In the genomic region with DNA sequence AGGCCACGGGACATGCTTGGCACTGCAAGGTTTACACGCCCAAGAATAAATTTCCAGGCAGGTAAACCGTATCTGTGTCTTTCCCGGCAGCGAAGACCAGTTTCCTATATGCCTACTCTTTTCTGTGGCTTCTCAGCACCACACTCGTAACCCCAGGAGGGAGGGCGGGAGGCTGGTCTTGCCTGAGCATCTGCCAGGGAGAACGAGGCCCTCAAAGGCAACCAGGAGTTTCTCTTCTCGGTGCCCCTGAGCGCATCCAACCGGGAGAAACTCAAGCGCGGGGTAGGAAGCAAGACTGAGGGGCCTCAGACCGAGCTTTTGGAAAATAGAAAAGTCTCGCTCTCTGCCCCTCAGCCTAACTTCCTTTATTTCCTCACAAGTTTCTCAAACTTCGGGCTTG, we compare ENCODE assay signal across 8 mouse cellular contexts. TPM values are rescaled to one million over a fixed set of nuclear protein-coding genes. Genes with fewer than 3 reads are reported as not detected.
DNase-seq lines count a peak whose midpoint lies in the region; ATAC-seq lines count a peak whose summit lies in the region.

No protein-coding gene starts in this region.

- H3K27ac ChIP-seq in forebrain, embryonic 10.5 days: peak overlapping the region; percentile 92
- peak overlapping the region; percentile 85 for H3K27ac ChIP-seq in midbrain, embryonic 16.5 days (ENCODE audit: low read length)

- no peaks in the 10 kb centered on the region for H3K9me3 ChIP-seq in forebrain, embryonic 10.5 days
- H3K9me3 ChIP-seq in midbrain, embryonic 16.5 days (replicated peaks; ENCODE audit: control insufficient read depth, low read length, poor library complexity, severe bottlenecking): no peaks in the 10 kb centered on the region

- intact Hi-C loops in gastrocnemius, postnatal 14 days (cut with DNase I; ENCODE audit: low total_unique reads): no loop called here

- H3K27me3 ChIP-seq in forebrain, embryonic 10.5 days (ENCODE audit: poor library complexity, severe bottlenecking): peaks cover 12% of the 10 kb centered on the region; the same call in 1 of the 2 replicates
- peaks cover 5% of the 10 kb centered on the region for H3K27me3 ChIP-seq in midbrain, embryonic 16.5 days (ENCODE audit: control insufficient read depth, insufficient read depth, low read depth, low read length)

- peak; percentile 50; the same call in 1 of the 2 replicates for ATAC-seq in midbrain, embryonic 16.5 days

- DNase-seq in gastrocnemius, postnatal 14 days: peak; percentile 12
- no peak for DNase-seq in gastrocnemius, adult 8-10 months (ENCODE audit: low spot score in 2 of 2)
- DNase-seq in urinary bladder, postnatal 14 days (ENCODE audit: low spot score): peak; percentile 16
- no peak for DNase-seq in urinary bladder, adult 18-20 months (ENCODE audit: low spot score in 2 of 2)
- DNase-seq in forebrain, embryonic 10.5 days (ENCODE audit: extremely low spot score, low spot score): peak; percentile 36
- DNase-seq in kidney, postnatal 4 days: peak; percentile 24 to 58
- DNase-seq in ovary, postnatal 10 days (ENCODE audit: low spot score): no peak

- H3K9ac ChIP-seq in midbrain, embryonic 16.5 days (ENCODE audit: low read depth, low read length): peak overlapping the region; percentile 78

- peaks cover 15% of the 10 kb centered on the region for H3K4me1 ChIP-seq in forebrain, embryonic 10.5 days
- peaks cover 7% of the 10 kb centered on the region for H3K4me1 ChIP-seq in midbrain, embryonic 16.5 days (ENCODE audit: control insufficient read depth, insufficient read depth, low read length)

- H3K4me2 ChIP-seq in midbrain, embryonic 16.5 days (ENCODE audit: low read length): peak overlapping the region; percentile 96

- peaks cover 36% of the 10 kb centered on the region for H3K36me3 ChIP-seq in forebrain, embryonic 10.5 days (replicated peaks)
- peaks cover 7% of the 10 kb centered on the region; the same call in 1 of the 2 replicates for H3K36me3 ChIP-seq in midbrain, embryonic 16.5 days (ENCODE audit: control insufficient read depth, insufficient read depth, low read length)

- peak overlapping the region; percentile 75 for H3K4me3 ChIP-seq in forebrain, embryonic 10.5 days
- H3K4me3 ChIP-seq in midbrain, embryonic 16.5 days (ENCODE audit: low read depth, low read length): peak overlapping the region; percentile 61

- 5% methylated on average over 16 of the region's 16 CpGs for whole genome bisulfite sequencing in forebrain, embryonic 10.5 days
- 3% methylated on average over 16 of the region's 16 CpGs for WGBS in midbrain, embryonic 16.5 days

RNA-seq across cellular contexts. Expression of a gene that starts 0.4 kb away (rescaled TPM):
- 10 to 100 TPM; 11.2 to 13.7 TPM for total RNA-seq in gastrocnemius, postnatal 14 days (2021)
- total RNA-seq in gastrocnemius, adult 8-10 months (2022): 10 to 100 TPM; 11.8 to 15.0 (median 12.1) TPM
- polyA plus RNA-seq in forebrain, embryonic 10.5 days (2016; fragmentation: Nextera tagmentation; extraction: Ambion mirVana): 65.5 and 70.4 TPM in 2 replicates
- polyA plus RNA-seq in midbrain, embryonic 16.5 days (2015; fragmentation: Nextera tagmentation; extraction: Ambion mirVana): 48.8 and 50.2 TPM in 2 replicates

Comparison
In these comparisons a context has a peak if more than half of its experiments do, and no peak if none do; other contexts are left out.
1. DNase-seq: peak in gastrocnemius, postnatal 14 days (single experiment), urinary bladder, postnatal 14 days (single experiment), forebrain, embryonic 10.5 days (single experiment) and kidney, postnatal 4 days (2 of 2); none in gastrocnemius, adult 8-10 months (0 of 2), urinary bladder, adult 18-20 months (0 of 2) and ovary, postnatal 10 days (single experiment).